Mouse (Mus musculus) megakaryocyte progenitor cell, adult 5-6 weeks (primary cell): ENCODE measurements around the gene AU040320. TPM values are rescaled to one million over a fixed set of nuclear protein-coding genes. Genes with fewer than 3 reads are reported as not detected.

Experiments
- ATAC-seq: replicated peaks from 2 replicates; pipeline ENCODE4 v1.8.0; 2016; ENCODE audit warnings: mild to moderate bottlenecking, moderate TSS enrichment, inconsistent platforms; ENCODE audit not compliant: poor library complexity
- total RNA-seq, 2 experiments: library from RNA; stranded (forward) in 1 of 2; stranded (reverse) in 1 of 2; fragments of 157-497, 149-512 nt in 1 of 2; fragments of 200-1000 nt in 1 of 2; gene quantifications; 2 replicates each; pipeline versions ENCODE4 v1.2.3 to v1.2.4; 2015 to 2017

The AU040320 gene
- total RNA-seq, 2 experiments from 2014 or later = 11.6 to 12.5 TPM

GRCm38 (mm10) chr4:126781871-126782270 is 28.5 kb downstream of the AU040320 start:
- no peak for ATAC-seq

GRCm38 (mm10) chr4:126782512-126782911 is 29.2 kb downstream of the AU040320 start:
- no peak for ATAC-seq

GRCm38 (mm10) chr4:126782996-126783395 is 29.7 kb downstream of the AU040320 start:
- ATAC-seq = no peak

GRCm38 (mm10) chr4:126792341-126793102 is 39.2 kb downstream of the AU040320 start:
- no peak for ATAC-seq

- ATAC-seq = no peak
Observed at GRCm38 (mm10) chr4:126802174-126802573, 48.8 kb downstream of the AU040320 start.

- peak; percentile 97 for ATAC-seq
Observed at GRCm38 (mm10) chr4:126803268-126803873, 50.0 kb downstream of the AU040320 start.

GRCm38 (mm10) chr4:126805741-126806140 is 52.4 kb downstream of the AU040320 start:
- no peak for ATAC-seq

GRCm38 (mm10) chr4:126806692-126807427 is 53.5 kb downstream of the AU040320 start:
- peak; percentile 45 for ATAC-seq

GRCm38 (mm10) chr4:126810566-126810965 is 57.2 kb downstream of the AU040320 start:
- ATAC-seq = no peak

GRCm38 (mm10) chr4:126813212-126813611 is 59.9 kb downstream of the AU040320 start:
- ATAC-seq = no peak

- peak; percentile 85 for ATAC-seq
Observed at GRCm38 (mm10) chr4:126814854-126815253, 61.5 kb downstream of the AU040320 start.

GRCm38 (mm10) chr4:126822891-126823882 is 69.8 kb downstream of the AU040320 start:
- ATAC-seq = no peak

GRCm38 (mm10) chr4:126823917-126824316 is 70.6 kb downstream of the AU040320 start:
- ATAC-seq = no peak

GRCm38 (mm10) chr4:126831122-126831521 is 77.8 kb downstream of the AU040320 start:
- ATAC-seq = no peak

- no peak for ATAC-seq
Observed at GRCm38 (mm10) chr4:126838799-126839198, 85.5 kb downstream of the AU040320 start.

GRCm38 (mm10) chr4:126839873-126840272 is 86.5 kb downstream of the AU040320 start:
- ATAC-seq = peak; percentile 99

- ATAC-seq = no peak
Observed at GRCm38 (mm10) chr4:126840996-126841560, 87.7 kb downstream of the AU040320 start.

- no peak for ATAC-seq
Observed at GRCm38 (mm10) chr4:126842911-126843310, 89.6 kb downstream of the AU040320 start.

- no peak for ATAC-seq
Observed at GRCm38 (mm10) chr4:126845664-126846063, 92.3 kb downstream of the AU040320 start.

- ATAC-seq = no peak
Observed at GRCm38 (mm10) chr4:126846971-126847370, 93.6 kb downstream of the AU040320 start.
